Mouse (Mus musculus) mouse trophoblast stem cell (cell line): ENCODE measurements at regions not wholly inside any gene's neighbourhood (a gene's known extent, or its start where the extent isn't known, plus 50 kb on each side); places are given as distances from the start of the nearest gene placed in this dataset.

Experiments used
- in situ Hi-C, 2 experiments: fragments of 300-500 bp; cut with MseI, MboI; formaldehyde crosslinking; loops; 2 replicates in 1 of 2; 3 replicates in 1 of 2; pipeline ENCODE4 v1.15.1; 2025

- in situ Hi-C loops = no loop called here
Observed at GRCm38 (mm10) chr2:137827814-137828374, 428.5 kb upstream of the Btbd3 start.

- in situ Hi-C loops = no loop called here
Observed at GRCm38 (mm10) chr2:137821344-137821916, 434.9 kb upstream of the Btbd3 start.

- in situ Hi-C loops = no loop called here
Observed at GRCm38 (mm10) chr2:137814945-137815344, 441.4 kb upstream of the Btbd3 start.

GRCm38 (mm10) chr2:137808401-137809230 lies 447.7 kb upstream of the Btbd3 start:
- in situ Hi-C loops = no loop called here

- in situ Hi-C loops = no loop called here
Observed at GRCm38 (mm10) chr2:137807594-137808295, 448.6 kb upstream of the Btbd3 start.

- in situ Hi-C loops = no loop called here
Observed at GRCm38 (mm10) chr2:137794841-137795240, 461.5 kb upstream of the Btbd3 start.

GRCm38 (mm10) chr2:137784091-137784490 lies 472.3 kb upstream of the Btbd3 start:
- in situ Hi-C loops = no loop called here

- in situ Hi-C loops = no loop called here
Observed at GRCm38 (mm10) chr2:137777430-137777829, 478.9 kb upstream of the Btbd3 start.

- in situ Hi-C loops = no loop called here
Observed at GRCm38 (mm10) chr2:137764785-137765184, 491.6 kb upstream of the Btbd3 start.

- in situ Hi-C loops = no loop called here
Observed at GRCm38 (mm10) chr2:137759455-137759854, 496.9 kb upstream of the Btbd3 start.

GRCm38 (mm10) chr2:137758389-137758788 lies 498.0 kb upstream of the Btbd3 start:
- in situ Hi-C loops = no loop called here

- in situ Hi-C loops = no loop called here
Observed at GRCm38 (mm10) chr2:137757231-137758212, 498.8 kb upstream of the Btbd3 start.

- in situ Hi-C loops = no loop called here
Observed at GRCm38 (mm10) chr2:137756220-137756619, 500.1 kb upstream of the Btbd3 start.

- in situ Hi-C loops = no loop called here
Observed at GRCm38 (mm10) chr2:137754481-137754880, 501.9 kb upstream of the Btbd3 start.

GRCm38 (mm10) chr2:137732410-137732809 lies 524.0 kb upstream of the Btbd3 start:
- in situ Hi-C loops = no loop called here

- in situ Hi-C loops = no loop called here
Observed at GRCm38 (mm10) chr2:137730472-137730931, 525.9 kb upstream of the Btbd3 start.

GRCm38 (mm10) chr2:137729871-137730270 lies 526.5 kb upstream of the Btbd3 start:
- in situ Hi-C loops = no loop called here

GRCm38 (mm10) chr2:137729207-137729606 lies 527.2 kb upstream of the Btbd3 start:
- in situ Hi-C loops = no loop called here

- in situ Hi-C loops = no loop called here
Observed at GRCm38 (mm10) chr2:137723651-137724050, 532.7 kb upstream of the Btbd3 start.

GRCm38 (mm10) chr2:137721767-137722424 lies 534.5 kb upstream of the Btbd3 start:
- in situ Hi-C loops = no loop called here
